Mouse (Mus musculus) liver, postnatal 0 days (tissue): Measurements from ENCODE around the gene BC048507. TPM values are rescaled to one million over a fixed set of nuclear protein-coding genes. Genes with fewer than 3 reads are reported as not detected.

Experiments
- ATAC-seq: fragments of 200-750 bp; cut with Nextera tagmentation; 2 replicates; pipeline ENCODE4 v1.8.0; 2017; ENCODE audit warnings: mild to moderate bottlenecking, moderate library complexity
- DNase-seq: peaks from one replicate; pipeline ENCODE4 v3.0.0-alpha.2; 2016
- H3K27ac ChIP-seq: fragments of 300-500 bp; sonication (generic); 2 replicates; pipeline ENCODE4 v1.5.1; 2014; ENCODE audit warnings: antibody characterized with exemption, moderate library complexity, mild to moderate bottlenecking, low read depth
- H3K27me3 ChIP-seq: fragments of 300-500 bp; sonication (generic); 2 replicates; pipeline ENCODE4 v1.6.1; 2014; ENCODE audit warnings: low read length, control low read depth, mixed read lengths; ENCODE audit not compliant: insufficient read depth
- H3K36me3 ChIP-seq: fragments of 300-500 bp; sonication (generic); replicated peaks from 2 replicates; pipeline ENCODE4 v1.6.1; 2014; ENCODE audit warnings: mild to moderate bottlenecking, control low read depth, low read length, moderate library complexity, mixed read lengths; ENCODE audit not compliant: insufficient read depth
- H3K4me1 ChIP-seq: fragments of 300-500 bp; sonication (generic); 2 replicates; pipeline ENCODE4 v1.6.1; 2014; ENCODE audit warnings: antibody characterized with exemption, mild to moderate bottlenecking, control low read depth; ENCODE audit not compliant: insufficient read depth
- H3K4me2 ChIP-seq: fragments of 300-500 bp; sonication (generic); 2 replicates; pipeline ENCODE4 v1.6.1; 2014; ENCODE audit warnings: low read depth, mild to moderate bottlenecking, low read length, moderate library complexity, mixed read lengths
- H3K4me3 ChIP-seq: fragments of 300-500 bp; sonication (generic); 2 replicates; pipeline ENCODE4 v1.5.1; 2014; ENCODE audit warnings: low read depth, low read length
- H3K9ac ChIP-seq: fragments of 300-500 bp; sonication (generic); replicated peaks from 2 replicates; pipeline ENCODE4 v1.6.1; 2014; ENCODE audit warnings: mild to moderate bottlenecking, moderate library complexity
- H3K9me3 ChIP-seq: fragments of 300-500 bp; sonication (generic); 2 replicates; pipeline ENCODE4 v1.6.1; 2016; ENCODE audit warnings: mild to moderate bottlenecking, control low read depth, low read length, mixed read lengths
- CTCF ChIP-seq: sonication (generic); IDR thresholded peaks from 2 replicates; pipeline ENCODE4 v1.5.1; 2016; ENCODE audit warnings: antibody characterized with exemption, low read depth
- EP300 ChIP-seq: IDR thresholded peaks from 2 replicates; pipeline ENCODE4 v1.6.1; 2016; ENCODE audit warnings: antibody characterized with exemption, low read depth, mild to moderate bottlenecking
- WGBS: fragments of 180-500 bp; shearing (Covaris S2); extraction: QIAGEN DNeasy Blood & Tissue Kit; methylation state at CpG from one replicate; pipeline ENCODE4 v1.1.7; 2014; ENCODE audit not compliant: insufficient replicate concordance; 5-methylcytosine and 5-hydroxymethylcytosine counted together
- polyA plus RNA-seq: library from polyadenylated mRNA; unstranded; fragments of >200 nt; fragmentation: Nextera tagmentation; extraction: Ambion mirVana; gene quantifications from 2 replicates; pipeline ENCODE4 v1.2.1, GENCODE M21; 2015

The BC048507 gene
- polyA plus RNA-seq, 1 experiment from 2014 or later, result not detected

DNA sequence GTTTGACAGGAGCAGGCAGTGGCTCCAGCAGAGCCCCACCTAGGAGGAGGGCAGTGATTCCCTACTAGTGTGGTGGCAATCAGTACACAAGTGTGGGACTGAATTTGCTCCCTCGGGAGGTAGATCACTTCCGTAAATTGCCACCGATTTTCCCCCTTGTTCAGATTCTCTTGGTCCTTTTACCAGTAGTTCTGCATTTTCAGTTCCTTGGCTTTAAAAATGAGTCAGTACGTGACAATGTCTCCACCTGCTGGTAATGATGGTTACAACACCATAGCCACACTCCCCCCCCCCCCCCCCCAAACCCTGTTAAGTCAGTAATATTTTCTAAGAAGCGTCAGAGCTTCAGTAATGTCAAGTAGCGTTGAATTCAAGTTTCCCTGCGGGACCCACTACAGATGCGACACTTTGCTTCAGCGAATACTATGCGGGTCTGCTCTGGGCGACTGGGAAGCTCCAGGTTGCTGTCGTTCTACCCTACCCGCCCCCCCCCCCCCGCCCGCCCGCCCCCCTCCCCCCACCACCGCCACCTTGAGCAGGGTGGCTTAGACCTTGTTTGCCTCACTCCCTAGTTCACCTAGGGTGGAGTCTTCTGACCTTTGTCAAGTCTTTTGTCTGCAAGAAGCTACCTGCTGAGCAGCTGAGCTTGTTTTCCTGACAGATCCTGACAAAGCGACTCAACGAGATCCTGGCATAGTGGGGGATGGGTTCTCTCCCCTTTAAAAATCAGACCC is 18.8 kb upstream of the BC048507 start:
- peak; percentile 63 for ATAC-seq
- DNase-seq, result peak; percentile 67
- Histone ChIP-seq H3K4me1 (0 out of 2 replicates have a peak, but pooled peaks cover 3% of the 10 kb centered on the region), H3K27ac (no peak overlapping the region), H3K4me3 (peak overlapping the region; percentile 22), H3K9me3 (no peaks in the 10 kb centered on the region), H3K27me3 (no peaks in the 10 kb centered on the region), H3K9ac (no peak overlapping the region), H3K4me2 (peak overlapping the region; percentile 66), H3K36me3 (no peaks in the 10 kb centered on the region)
- TF ChIP-seq CTCF (peak; percentile 73), EP300 (no peak)
- 3% methylated on average over 13 of the region's 19 CpGs for WGBS

- H3K27ac ChIP-seq, result no peak overlapping the region
- no peak for ATAC-seq
- no peak for DNase-seq
- no peaks in the 10 kb centered on the region for H3K27me3 ChIP-seq
- no peaks in the 10 kb centered on the region for H3K36me3 ChIP-seq
- 29% methylated on average over 8 of the region's 8 CpGs for WGBS
- H3K4me3 ChIP-seq, result peak overlapping the region; percentile 22
- H3K4me2 ChIP-seq, result peak overlapping the region; percentile 66
- no peak for TF ChIP-seq CTCF
- no peak for TF ChIP-seq EP300
- H3K9me3 ChIP-seq, result no peaks in the 10 kb centered on the region
- 0 out of 2 replicates have a peak, but pooled peaks cover 3% of the 10 kb centered on the region for H3K4me1 ChIP-seq
- H3K9ac ChIP-seq, result no peak overlapping the region
Measured at GRCm38 (mm10) chr13:67844853-67845194, 18.3 kb upstream of the BC048507 start.

- TF ChIP-seq EP300 (no peak), CTCF (no peak)
- 66% methylated on average over 3 of the region's 3 CpGs for WGBS
- no peak overlapping the region for H3K9ac ChIP-seq
- no peak overlapping the region for H3K4me2 ChIP-seq
- no peak for ATAC-seq
- H3K4me1 ChIP-seq, result no peaks in the 10 kb centered on the region
- no peaks in the 10 kb centered on the region for H3K9me3 ChIP-seq
- H3K27ac ChIP-seq, result no peak overlapping the region
- H3K36me3 ChIP-seq, result no peaks in the 10 kb centered on the region
- no peak for DNase-seq
- H3K27me3 ChIP-seq, result no peaks in the 10 kb centered on the region
- H3K4me3 ChIP-seq, result no peak overlapping the region
Measured at GRCm38 (mm10) chr13:67850361-67850760, 12.8 kb upstream of the BC048507 start.

DNA sequence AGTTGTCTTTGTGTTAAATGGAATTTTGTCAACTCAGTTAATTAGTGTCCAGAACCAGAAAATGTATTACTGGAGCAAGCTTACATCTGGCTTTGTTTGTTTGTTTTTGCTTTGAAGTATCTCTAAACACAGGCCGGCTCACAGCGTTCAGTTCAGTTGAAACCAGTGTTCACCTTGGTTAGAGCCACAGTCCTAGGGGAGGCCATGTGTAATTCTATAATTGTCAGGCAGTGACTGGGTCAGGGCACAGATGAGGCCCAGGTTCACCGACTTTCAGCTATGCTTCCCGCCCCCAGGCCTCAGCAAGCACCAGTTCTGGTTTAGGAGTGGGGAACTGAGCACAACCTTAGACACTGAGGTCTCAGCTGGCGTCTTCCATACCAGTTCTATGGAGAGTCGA is 10.0 kb upstream of the BC048507 start:
- ATAC-seq, result no peak
- Histone ChIP-seq H3K9ac (no peak overlapping the region), H3K4me2 (no peak overlapping the region), H3K27ac (no peak overlapping the region), H3K9me3 (no peaks in the 10 kb centered on the region), H3K4me1 (no peaks in the 10 kb centered on the region), H3K27me3 (no peaks in the 10 kb centered on the region), H3K4me3 (no peak overlapping the region), H3K36me3 (no peaks in the 10 kb centered on the region)
- 71% methylated on average over 6 of the region's 6 CpGs for WGBS
- TF ChIP-seq EP300, result no peak
- no peak for TF ChIP-seq CTCF
- DNase-seq, result no peak

DNA sequence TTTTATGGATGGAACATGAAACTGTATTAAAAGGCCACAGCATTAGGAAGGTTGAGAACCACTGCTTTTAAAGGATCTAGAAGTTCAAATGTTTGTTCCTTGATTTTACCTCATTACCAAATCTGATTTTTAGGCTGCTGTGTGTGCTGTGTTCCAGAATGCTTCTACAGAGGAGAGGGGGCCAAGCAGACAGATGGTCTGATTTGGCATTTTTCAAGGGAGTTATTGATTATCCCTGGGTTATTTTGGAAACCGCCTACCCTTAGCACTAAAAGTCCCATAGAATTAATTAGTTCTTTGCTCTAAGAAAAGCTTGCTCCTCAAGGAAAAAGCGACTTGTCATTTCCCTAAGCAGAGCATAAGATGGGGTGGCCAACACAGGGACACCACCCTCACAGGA is 9.1 kb upstream of the BC048507 start:
- Histone ChIP-seq H3K27me3 (no peaks in the 10 kb centered on the region), H3K4me1 (no peaks in the 10 kb centered on the region), H3K9ac (no peak overlapping the region), H3K4me2 (no peak overlapping the region), H3K36me3 (no peaks in the 10 kb centered on the region), H3K4me3 (no peak overlapping the region), H3K9me3 (no peaks in the 10 kb centered on the region), H3K27ac (no peak overlapping the region)
- no peak for ATAC-seq
- TF ChIP-seq CTCF (no peak), EP300 (no peak)
- 77% methylated on average over 2 of the region's 2 CpGs for WGBS
- DNase-seq, result no peak

DNA sequence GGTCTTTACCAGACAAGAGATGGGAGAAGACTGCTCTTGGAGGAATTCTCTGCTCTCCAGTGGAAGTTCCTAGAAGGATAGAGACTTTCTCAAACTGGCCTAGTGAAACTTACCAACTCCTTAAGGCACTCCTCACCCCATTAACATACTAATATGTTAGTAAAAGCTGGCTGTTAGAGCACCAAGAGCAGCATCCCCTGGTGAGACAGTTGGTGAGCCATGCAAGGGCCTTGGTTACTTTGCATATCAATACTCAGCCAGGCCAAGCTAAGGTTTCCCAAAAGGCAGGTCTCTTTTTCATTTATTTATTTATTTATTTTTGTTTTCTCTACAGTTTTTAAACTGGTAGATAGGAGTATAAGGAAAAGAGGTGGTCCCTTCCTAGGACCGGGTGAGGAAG is 5.8 kb upstream of the BC048507 start:
- H3K4me1 ChIP-seq, result no peaks in the 10 kb centered on the region
- no peak overlapping the region for H3K9ac ChIP-seq
- H3K9me3 ChIP-seq, result no peaks in the 10 kb centered on the region
- no peak for ATAC-seq
- H3K36me3 ChIP-seq, result no peaks in the 10 kb centered on the region
- H3K4me2 ChIP-seq, result no peak overlapping the region
- H3K27me3 ChIP-seq, result no peaks in the 10 kb centered on the region
- no peak for TF ChIP-seq EP300
- TF ChIP-seq CTCF, result no peak
- no peak overlapping the region for H3K4me3 ChIP-seq
- no peak for DNase-seq
- 26% methylated on average over 1 of the region's 1 CpGs for WGBS
- no peak overlapping the region for H3K27ac ChIP-seq
